Mouse (Mus musculus): Measurements from ENCODE around the gene 4930564D02Rik.

DNA sequence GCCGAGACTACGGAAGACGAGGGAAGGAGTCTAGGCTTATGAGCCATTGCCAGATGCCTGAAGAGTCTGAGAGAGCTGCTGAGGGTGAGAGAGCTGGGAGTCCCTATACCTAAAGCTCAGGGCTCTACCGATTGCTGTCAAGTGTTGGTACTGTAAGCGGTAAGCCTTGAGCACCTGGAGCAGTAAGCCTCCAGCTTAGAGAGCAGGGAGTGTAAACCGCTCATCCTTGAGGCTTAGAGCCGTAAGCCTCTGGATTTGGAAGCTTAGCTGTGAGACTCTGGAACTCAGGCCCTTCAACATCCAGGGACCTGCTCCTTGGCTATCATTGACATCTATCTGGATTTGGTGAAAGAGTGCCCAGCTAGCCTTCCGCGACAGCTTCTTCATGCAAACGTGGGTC is 5.9 kb downstream of the 4930564D02Rik start:
- no peak for TF ChIP-seq ZC3H11A (IDR thresholded peaks at IDR 0.05; ENCODE audit: borderline replicate concordance, low read depth, low read length)
- TF ChIP-seq HCFC1 (IDR thresholded peaks at IDR 0.05; ENCODE audit: borderline replicate concordance, insufficient read depth, low read length) = no peak
- no peak for TF ChIP-seq MAFK (IDR thresholded peaks at IDR 0.05; ENCODE audit: insufficient read depth, low read depth, low read length)

Measured in ES-E14 (cell line).